Mouse (Mus musculus) kidney, adult 9 months (tissue): ENCODE measurements around the gene Znrf3.

ENCODE experiments used
- DNase-seq: peaks from one replicate; pipeline ENCODE4 v3.0.0; 2022

Gene Znrf3

GRCm38 (mm10) chr11:5314330-5314741, 130.3 kb downstream of the Znrf3 start:
- DNase-seq, result no peak

GRCm38 (mm10) chr11:5307024-5307905, 137.4 kb downstream of the Znrf3 start:
- DNase-seq, result peak; percentile 27

GRCm38 (mm10) chr11:5306017-5306416, 138.6 kb downstream of the Znrf3 start:
- peak; percentile 80 for DNase-seq

- no peak for DNase-seq
Observed at GRCm38 (mm10) chr11:5304526-5304925, 140.1 kb downstream of the Znrf3 start.

GRCm38 (mm10) chr11:5298007-5298372, 146.7 kb downstream of the Znrf3 start:
- no peak for DNase-seq

- peak; percentile 91 for DNase-seq
Observed at GRCm38 (mm10) chr11:5297148-5298006, 147.3 kb downstream of the Znrf3 start.

- peak; percentile 50 for DNase-seq
Observed at GRCm38 (mm10) chr11:5296576-5297115, 148.0 kb downstream of the Znrf3 start.

GRCm38 (mm10) chr11:5294805-5295204, 149.8 kb downstream of the Znrf3 start:
- DNase-seq, result no peak

GRCm38 (mm10) chr11:5290691-5291090, 154.0 kb downstream of the Znrf3 start:
- DNase-seq, result peak; percentile 72

- no peak for DNase-seq
Observed at GRCm38 (mm10) chr11:5289826-5290580, 154.6 kb downstream of the Znrf3 start.

GRCm38 (mm10) chr11:5283987-5284386, 160.7 kb downstream of the Znrf3 start:
- DNase-seq, result no peak

- DNase-seq, result no peak
Observed at GRCm38 (mm10) chr11:5280932-5281331, 163.7 kb downstream of the Znrf3 start.

GRCm38 (mm10) chr11:5278463-5278862, 166.2 kb downstream of the Znrf3 start:
- DNase-seq, result no peak

GRCm38 (mm10) chr11:5277307-5277971, 167.2 kb downstream of the Znrf3 start:
- DNase-seq, result no peak

GRCm38 (mm10) chr11:5275216-5275615, 169.4 kb downstream of the Znrf3 start:
- DNase-seq, result no peak

- DNase-seq, result no peak
Observed at GRCm38 (mm10) chr11:5272536-5273234, 172.0 kb downstream of the Znrf3 start.

- DNase-seq, result no peak
Observed at GRCm38 (mm10) chr11:5272066-5272360, 172.6 kb downstream of the Znrf3 start.

GRCm38 (mm10) chr11:5271274-5272065, 173.2 kb downstream of the Znrf3 start:
- no peak for DNase-seq

GRCm38 (mm10) chr11:5269846-5270461, 174.7 kb downstream of the Znrf3 start:
- DNase-seq, result no peak

GRCm38 (mm10) chr11:5265764-5266163, 178.9 kb downstream of the Znrf3 start:
- DNase-seq, result no peak
